Comparison of ENCODE assay signal across 8 mouse cellular contexts in genomic region chr7:19342481-19343027, GRCm38 (mm10). TPM values are rescaled to one million over a fixed set of nuclear protein-coding genes. Genes with fewer than 3 reads are reported as not detected.
DNase-seq lines count a peak whose midpoint lies in the region; ATAC-seq and TF ChIP-seq lines count a peak whose summit lies in the region.

No protein-coding gene starts in this region.

- dilution Hi-C loops in CH12.LX (cut with MboI; ENCODE audit: extremely low pct_ligation_motif_present, extremely low pct_unique_long_range_greater_than_20kb, low sequenced_read_pairs), result no loop called here

- peak; percentile 90 for TF ChIP-seq RAD21 in CH12.LX (IDR thresholded peaks at IDR 0.05; ENCODE audit: low read depth, low read length)

- peak; percentile 32 for ATAC-seq in forebrain, postnatal 0 days
- no peak for ATAC-seq in liver, postnatal 0 days
- peak; percentile 15; the same call in 1 of the 2 replicates for ATAC-seq in neural tube, embryonic 14.5 days (ENCODE audit: low read depth)

- no peaks in the 10 kb centered on the region for H3K79me2 ChIP-seq in CH12.LX (replicated peaks; ENCODE audit: control insufficient read depth, extremely low read depth, insufficient read depth, poor library complexity, severe bottlenecking)

- TF ChIP-seq POLR2A in CH12.LX (IDR thresholded peaks at IDR 0.05; ENCODE audit: low read depth, low read length), result no peak

- no peak for TF ChIP-seq EP300 in CH12.LX (IDR thresholded peaks at IDR 0.05; ENCODE audit: low read length)
- TF ChIP-seq EP300 in liver, postnatal 0 days (IDR thresholded peaks at IDR 0.05; ENCODE audit: low read depth), result no peak

- peak; percentile 65 for DNase-seq in CH12.LX (ENCODE audit: extremely low read depth)
- DNase-seq in cerebellum, adult 11-12 months, result peak; percentile 86
- DNase-seq in forebrain, postnatal 0 days, result peak; percentile 92
- peak; percentile 76 for DNase-seq in heart, postnatal 25 days (ENCODE audit: low spot score)
- DNase-seq in layer of hippocampus, adult 18-20 months (ENCODE audit: low spot score in 2 of 2), result peak; percentile 84 to 94
- peak; percentile 87 for DNase-seq in liver, postnatal 0 days
- peak; percentile 59 to 62 for DNase-seq in thymus, adult 18-20 months

- peak overlapping the region; percentile 25 to 34 (median 28) for H3K4me3 ChIP-seq in CH12.LX (replicated peaks in 1 of 3; ENCODE audit: low read depth in 2 of 3, low read length in 2 of 3, poor library complexity in 1 of 3)
- H3K4me3 ChIP-seq in forebrain, postnatal 0 days (ENCODE audit: low read depth, low read length), result peak overlapping the region; percentile 41
- peak overlapping the region; percentile 24 for H3K4me3 ChIP-seq in liver, postnatal 0 days (ENCODE audit: low read depth, low read length)
- H3K4me3 ChIP-seq in neural tube, embryonic 14.5 days (ENCODE audit: low read depth, low read length), result peak overlapping the region; percentile 37

- no peak overlapping the region for H3K27ac ChIP-seq in CH12.LX (ENCODE audit: insufficient read depth, low read depth)
- no peak overlapping the region for H3K27ac ChIP-seq in forebrain, postnatal 0 days (ENCODE audit: low read depth, low read length)
- H3K27ac ChIP-seq in liver, postnatal 0 days (ENCODE audit: low read depth), result no peak overlapping the region
- H3K27ac ChIP-seq in neural tube, embryonic 14.5 days (ENCODE audit: low read depth, low read length), result no peak overlapping the region

- intact Hi-C loops in heart, postnatal 25 days (cut with DNase I), result loop anchor here (1.0 to 5.0 kb wide), 3 partner anchors 42 to 165 kb away; partner anchors contain the start of gene Eml2

- H3K9me3 ChIP-seq in CH12.LX (replicated peaks; ENCODE audit: low read length), result no peaks in the 10 kb centered on the region
- no peaks in the 10 kb centered on the region for H3K9me3 ChIP-seq in forebrain, postnatal 0 days (ENCODE audit: low read length)
- H3K9me3 ChIP-seq in liver, postnatal 0 days (ENCODE audit: low read length), result no peaks in the 10 kb centered on the region
- no peaks in the 10 kb centered on the region for H3K9me3 ChIP-seq in neural tube, embryonic 14.5 days (ENCODE audit: control insufficient read depth, low read length)

- TF ChIP-seq CTCF in CH12.LX (conservative IDR thresholded peaks at IDR 0.05 in 1 of 2, IDR thresholded peaks at IDR 0.05 in 1 of 2; ENCODE audit: low read depth in 2 of 2, low read length in 2 of 2), result peak; percentile 86 to 96
- TF ChIP-seq CTCF in forebrain, postnatal 0 days (IDR thresholded peaks at IDR 0.05; ENCODE audit: low read depth), result peak; percentile 98
- TF ChIP-seq CTCF in liver, postnatal 0 days (IDR thresholded peaks at IDR 0.05; ENCODE audit: low read depth), result peak; percentile 98

- in situ Hi-C loops in CH12.LX (cut with MboI; ENCODE audit: low pct_ligation_motif_present, low pct_unique_long_range_greater_than_20kb, low sequenced_read_pairs), result loop anchor here (5.0 kb wide), 1 partner anchor 35 kb away; no protein-coding TSS in a partner anchor

- peaks cover 4 to 37% of the 10 kb centered on the region in 2 experiments; a peak in 3 of 4 replicates for H3K4me1 ChIP-seq in CH12.LX (ENCODE audit: control insufficient read depth in 1 of 2, insufficient read depth in 2 of 2)
- peaks cover 19% of the 10 kb centered on the region for H3K4me1 ChIP-seq in forebrain, postnatal 0 days (ENCODE audit: insufficient read depth)
- peaks cover 30% of the 10 kb centered on the region for H3K4me1 ChIP-seq in liver, postnatal 0 days (ENCODE audit: insufficient read depth)
- H3K4me1 ChIP-seq in neural tube, embryonic 14.5 days (ENCODE audit: control insufficient read depth, insufficient read depth, low read length), result peaks cover 28% of the 10 kb centered on the region; the same call in 1 of the 2 replicates

- peak overlapping the region; percentile 64 for H3K4me2 ChIP-seq in CH12.LX (ENCODE audit: insufficient read depth, low read depth, poor library complexity, severe bottlenecking)
- peak overlapping the region; percentile 94 for H3K4me2 ChIP-seq in forebrain, postnatal 0 days (ENCODE audit: low read depth)
- peak overlapping the region; percentile 58 for H3K4me2 ChIP-seq in liver, postnatal 0 days (ENCODE audit: low read depth, low read length)
- H3K4me2 ChIP-seq in neural tube, embryonic 14.5 days (ENCODE audit: low read depth, low read length), result peak overlapping the region; percentile 91

- peaks cover 0 to 2% of the 10 kb centered on the region in 2 experiments for H3K36me3 ChIP-seq in CH12.LX (replicated peaks in 1 of 2; ENCODE audit: control insufficient read depth in 1 of 2, insufficient read depth in 1 of 2, low read length in 1 of 2)
- no peaks in the 10 kb centered on the region for H3K36me3 ChIP-seq in forebrain, postnatal 0 days (ENCODE audit: insufficient read depth)
- no peaks in the 10 kb centered on the region for H3K36me3 ChIP-seq in liver, postnatal 0 days (replicated peaks; ENCODE audit: insufficient read depth, low read length)
- no peaks in the 10 kb centered on the region for H3K36me3 ChIP-seq in neural tube, embryonic 14.5 days (ENCODE audit: control insufficient read depth, insufficient read depth, low read length)

- under 1% methylated on average over 27 of the region's 27 CpGs for WGBS in forebrain, postnatal 0 days
- under 1% methylated on average over 27 of the region's 27 CpGs for WGBS in liver, postnatal 0 days (ENCODE audit: insufficient replicate concordance)
- WGBS in neural tube, embryonic 14.5 days, result under 1% methylated on average over 27 of the region's 27 CpGs

- H3K9ac ChIP-seq in CH12.LX (ENCODE audit: insufficient read depth, low read depth), result peak overlapping the region; percentile 7; the same call in 1 of the 2 replicates
- H3K9ac ChIP-seq in forebrain, postnatal 0 days, result peak overlapping the region; percentile 41
- no peak overlapping the region for H3K9ac ChIP-seq in liver, postnatal 0 days (replicated peaks)
- H3K9ac ChIP-seq in neural tube, embryonic 14.5 days (replicated peaks; ENCODE audit: low read depth, low read length), result 0 out of 2 replicates have a peak overlapping the region, but pooled peaks have one; percentile 17

- peaks cover 22% of the 10 kb centered on the region for H3K27me3 ChIP-seq in CH12.LX (replicated peaks)
- no peaks in the 10 kb centered on the region for H3K27me3 ChIP-seq in forebrain, postnatal 0 days (ENCODE audit: insufficient read depth, low read length)
- peaks cover 23% of the 10 kb centered on the region for H3K27me3 ChIP-seq in liver, postnatal 0 days (ENCODE audit: insufficient read depth, low read length)
- peaks cover 6% of the 10 kb centered on the region for H3K27me3 ChIP-seq in neural tube, embryonic 14.5 days (ENCODE audit: control insufficient read depth, insufficient read depth, low read length)

RNA-seq across cellular contexts. Expression of gene Ercc1, which starts 2.0 kb away (rescaled TPM):
- total RNA-seq in CH12.LX (2012; rRNA removed) (27.7 and 31.1 TPM in 2 replicates), CH12.LX (2014; rRNA removed) (25.3 and 26.9 TPM in 2 replicates)
- polyA plus RNA-seq in CH12.LX (2012; ENCODE audit: insufficient read length, low read depth), result 28.2 and 29.8 TPM in 2 replicates
- total RNA-seq in forebrain, postnatal 0 days (2014; rRNA removed), result 56.6 and 73.6 TPM in 2 replicates
- polyA plus RNA-seq in forebrain, postnatal 0 days (2015; fragmentation: Nextera tagmentation; extraction: Ambion mirVana), result 80.5 and 81.0 TPM in 2 replicates
- total RNA-seq in heart, postnatal 25 days (2021), result 10 to 100 TPM; 40.7 to 45.1 TPM
- 10 to 100 TPM; 47.7 to 49.0 TPM for total RNA-seq in layer of hippocampus, adult 18-20 months (2021)
- polyA plus RNA-seq in liver, postnatal 0 days (2015; fragmentation: Nextera tagmentation; extraction: Ambion mirVana), result 9.6 and 9.8 TPM in 2 replicates
- 90.4 and 98.9 TPM in 2 replicates for polyA plus RNA-seq in neural tube, embryonic 14.5 days (2014; fragmentation: Nextera tagmentation; extraction: Ambion mirVana)

RNA-seq across cellular contexts. Expression of gene Cd3eap, which starts 16.7 kb away (rescaled TPM):
- total RNA-seq in CH12.LX (2012; rRNA removed) (22.6 and 33.2 TPM in 2 replicates), CH12.LX (2014; rRNA removed) (14.4 and 15.9 TPM in 2 replicates)
- 36.8 and 36.9 TPM in 2 replicates for polyA plus RNA-seq in CH12.LX (2012; ENCODE audit: insufficient read length, low read depth)
- 12.1 and 15.5 TPM in 2 replicates for total RNA-seq in forebrain, postnatal 0 days (2014; rRNA removed)
- 19.4 and 21.6 TPM in 2 replicates for polyA plus RNA-seq in forebrain, postnatal 0 days (2015; fragmentation: Nextera tagmentation; extraction: Ambion mirVana)
- 1 to 10 TPM; 9.1 to 9.7 TPM for total RNA-seq in heart, postnatal 25 days (2021)
- 10 to 100 TPM; 19.9 to 21.0 TPM for total RNA-seq in layer of hippocampus, adult 18-20 months (2021)
- polyA plus RNA-seq in liver, postnatal 0 days (2015; fragmentation: Nextera tagmentation; extraction: Ambion mirVana), result 7.7 and 7.8 TPM in 2 replicates
- polyA plus RNA-seq in neural tube, embryonic 14.5 days (2014; fragmentation: Nextera tagmentation; extraction: Ambion mirVana), result 19.1 and 21.5 TPM in 2 replicates

RNA-seq across cellular contexts. Expression of gene Ppp1r13l, which starts 17.0 kb away (rescaled TPM):
- total RNA-seq in CH12.LX (2012; rRNA removed) (0.42 and 0.68 TPM in 2 replicates), CH12.LX (2014; rRNA removed) (0.11 TPM in 1 of 2 replicates, not detected in the other)
- polyA plus RNA-seq in CH12.LX (2012; ENCODE audit: insufficient read length, low read depth), result 1.3 and 1.4 TPM in 2 replicates
- total RNA-seq in forebrain, postnatal 0 days (2014; rRNA removed), result 0.76 and 1.2 TPM in 2 replicates
- 2.0 and 2.1 TPM in 2 replicates for polyA plus RNA-seq in forebrain, postnatal 0 days (2015; fragmentation: Nextera tagmentation; extraction: Ambion mirVana)
- 10 to 100 TPM; 36.5 to 40.5 TPM for total RNA-seq in heart, postnatal 25 days (2021)
- total RNA-seq in layer of hippocampus, adult 18-20 months (2021), result 1 to 10 TPM; 6.3 to 7.8 TPM
- 0.47 and 0.69 TPM in 2 replicates for polyA plus RNA-seq in liver, postnatal 0 days (2015; fragmentation: Nextera tagmentation; extraction: Ambion mirVana)
- 1.4 and 1.7 TPM in 2 replicates for polyA plus RNA-seq in neural tube, embryonic 14.5 days (2014; fragmentation: Nextera tagmentation; extraction: Ambion mirVana)

RNA-seq across cellular contexts. Expression of gene Fosb, which starts 32.7 kb away (rescaled TPM):
- total RNA-seq in CH12.LX (2012; rRNA removed) (0.08 and 0.13 TPM in 2 replicates), CH12.LX (2014; rRNA removed) (not detected in 2 replicates)
- 0.27 and 0.56 TPM in 2 replicates for polyA plus RNA-seq in CH12.LX (2012; ENCODE audit: insufficient read length, low read depth)
- total RNA-seq in forebrain, postnatal 0 days (2014; rRNA removed), result 1.6 and 5.1 TPM in 2 replicates
- polyA plus RNA-seq in forebrain, postnatal 0 days (2015; fragmentation: Nextera tagmentation; extraction: Ambion mirVana), result 0.28 and 0.36 TPM in 2 replicates
- total RNA-seq in heart, postnatal 25 days (2021), result under 1 TPM; 0.59 to 0.81 TPM
- 10 to 100 TPM; 20.4 to 26.6 TPM for total RNA-seq in layer of hippocampus, adult 18-20 months (2021)
- polyA plus RNA-seq in liver, postnatal 0 days (2015; fragmentation: Nextera tagmentation; extraction: Ambion mirVana), result 0.06 TPM in 1 of 2 replicates, not detected in the other
- polyA plus RNA-seq in neural tube, embryonic 14.5 days (2014; fragmentation: Nextera tagmentation; extraction: Ambion mirVana), result not detected in 2 replicates

RNA-seq across cellular contexts. Expression of gene Ercc2, which starts 39.3 kb away (rescaled TPM):
- total RNA-seq in CH12.LX (2012; rRNA removed) (40.6 and 43.8 TPM in 2 replicates), CH12.LX (2014; rRNA removed) (29.0 and 30.0 TPM in 2 replicates)
- 31.7 and 33.5 TPM in 2 replicates for polyA plus RNA-seq in CH12.LX (2012; ENCODE audit: insufficient read length, low read depth)
- 47.7 and 58.2 TPM in 2 replicates for total RNA-seq in forebrain, postnatal 0 days (2014; rRNA removed)
- 17.9 and 21.8 TPM in 2 replicates for polyA plus RNA-seq in forebrain, postnatal 0 days (2015; fragmentation: Nextera tagmentation; extraction: Ambion mirVana)
- 10 to 100 TPM; 10.8 to 12.6 TPM for total RNA-seq in heart, postnatal 25 days (2021)
- 10 to 100 TPM; 37.5 to 38.3 TPM for total RNA-seq in layer of hippocampus, adult 18-20 months (2021)
- polyA plus RNA-seq in liver, postnatal 0 days (2015; fragmentation: Nextera tagmentation; extraction: Ambion mirVana), result 3.8 and 4.6 TPM in 2 replicates
- 11.4 TPM in 2 replicates for polyA plus RNA-seq in neural tube, embryonic 14.5 days (2014; fragmentation: Nextera tagmentation; extraction: Ambion mirVana)

Comparison
In these comparisons a context has a peak if more than half of its experiments do, and no peak if none do; other contexts are left out.
1. RNA of gene Ppp1r13l, which starts 17.0 kb away (total RNA-seq): 36.5 to 40.5 TPM in heart, postnatal 25 days; 6.3 to 7.8 TPM in layer of hippocampus, adult 18-20 months, 0.76 to 1.2 TPM in forebrain, postnatal 0 days and 0.11 to 0.68 TPM in CH12.LX; every median in the first group is over 4 times any median in the second.
2. Peak in every context shown above with its lines, with median percentiles within 50 percentile points of each other: DNase-seq, H3K4me2 ChIP-seq, H3K4me3 ChIP-seq and CTCF ChIP-seq.